Mouse (Mus musculus): ENCODE data around the gene Clec16a.
A peak's percentile ranks its signal among the peaks of the same experiment; 100 is the strongest.

Gene Clec16a

DNA sequence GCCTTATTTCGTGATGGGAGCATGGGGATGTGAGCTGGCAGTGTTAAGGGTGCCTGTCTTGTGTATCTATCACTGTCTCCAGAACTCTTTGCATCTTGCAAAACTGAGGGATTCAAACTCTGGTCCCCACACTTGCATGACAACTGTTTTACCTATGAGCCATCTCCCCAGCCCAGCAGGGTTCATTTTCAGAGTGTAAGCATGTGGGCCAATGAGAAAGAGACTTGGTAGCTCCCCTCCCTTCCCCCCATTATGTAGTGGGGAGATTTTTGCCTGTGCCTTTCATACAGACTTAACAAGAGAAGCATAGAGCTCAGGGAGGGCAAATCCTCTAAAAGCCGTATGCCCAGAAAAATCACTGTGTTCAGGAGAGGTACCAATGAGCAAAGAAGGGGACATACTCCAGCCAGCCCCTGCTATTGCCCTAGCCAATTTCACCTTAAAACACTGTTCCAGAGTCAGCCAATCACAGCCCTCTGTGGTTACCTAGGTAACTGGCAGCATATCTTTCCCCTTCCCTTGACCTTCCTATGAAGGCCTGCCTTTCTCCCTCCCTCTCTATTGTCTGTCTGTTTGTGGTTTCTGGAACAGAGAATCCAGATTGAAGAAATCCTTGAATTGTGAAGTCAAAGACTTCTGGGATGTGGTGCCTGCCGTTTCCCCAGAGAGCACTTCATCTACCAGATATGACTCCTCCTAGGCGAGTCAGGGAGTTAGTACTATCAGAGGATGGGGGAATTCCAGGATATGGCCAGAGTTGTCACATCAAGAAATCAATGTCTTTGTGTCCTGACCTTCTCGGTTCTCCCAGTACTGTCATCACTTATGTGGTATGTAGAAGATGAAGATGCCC lies 55.0 kb downstream of the Clec16a start:
- DNase-seq = no peak

DNA sequence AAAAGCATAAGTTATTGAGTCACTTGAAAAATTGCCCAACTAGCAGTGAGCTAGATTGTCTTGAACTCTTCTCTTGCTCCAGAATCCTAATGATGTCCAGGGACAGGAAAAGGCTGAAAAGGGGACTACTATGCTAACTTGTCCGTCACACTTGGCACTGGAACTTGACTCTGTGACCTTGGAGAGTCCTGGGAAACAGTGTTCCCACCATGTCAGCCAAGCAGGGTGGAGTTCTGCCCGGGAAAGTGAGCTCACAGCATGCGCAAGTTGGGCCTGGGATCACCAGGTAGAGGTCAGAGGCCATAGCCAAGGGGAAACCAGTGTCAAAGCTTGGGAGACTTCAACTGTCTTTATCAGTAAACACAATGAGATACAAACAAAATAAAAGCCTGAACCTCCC lies 62.7 kb downstream of the Clec16a start:
- DNase-seq = no peak

DNA sequence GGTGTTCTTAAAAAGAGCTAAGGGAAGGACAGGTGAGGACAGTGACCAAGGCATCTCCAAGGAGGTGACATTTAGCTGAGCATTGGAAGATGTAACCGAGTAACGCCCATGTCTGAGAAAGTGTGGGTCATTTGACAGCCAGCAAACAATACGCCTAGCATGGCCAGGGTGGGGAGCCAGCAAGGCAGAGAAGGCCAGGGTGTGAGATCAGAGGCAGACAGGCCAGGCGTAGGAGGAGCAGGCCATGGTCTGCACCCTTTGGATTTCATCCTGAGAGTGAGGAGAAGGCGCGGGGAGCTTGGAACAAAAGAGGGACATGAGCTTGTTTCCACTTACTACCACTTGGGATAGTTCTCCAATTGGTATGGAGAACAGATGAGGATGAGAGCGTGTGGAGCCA lies 64.8 kb downstream of the Clec16a start:
- no peak for DNase-seq

DNA sequence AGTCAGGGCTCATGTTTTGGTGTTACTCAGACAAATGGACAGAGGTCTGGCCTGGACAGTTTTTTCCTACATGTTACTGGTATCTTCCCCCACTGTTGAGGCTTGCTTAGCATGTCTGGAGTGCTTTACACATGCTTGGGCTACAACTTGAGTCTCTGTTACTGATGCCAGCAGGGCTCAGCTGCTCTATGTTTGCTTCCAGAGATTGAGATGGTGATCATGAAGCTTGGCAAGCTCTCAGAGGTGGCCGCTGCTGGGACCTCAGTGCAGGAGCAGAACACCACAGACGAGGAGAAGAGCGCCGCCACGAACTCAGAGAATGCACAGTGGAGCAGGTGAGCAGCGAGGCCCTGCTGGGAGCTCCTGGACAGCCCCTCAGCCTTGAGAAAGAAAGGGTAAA lies 65.7 kb downstream of the Clec16a start:
- DNase-seq = no peak

DNA sequence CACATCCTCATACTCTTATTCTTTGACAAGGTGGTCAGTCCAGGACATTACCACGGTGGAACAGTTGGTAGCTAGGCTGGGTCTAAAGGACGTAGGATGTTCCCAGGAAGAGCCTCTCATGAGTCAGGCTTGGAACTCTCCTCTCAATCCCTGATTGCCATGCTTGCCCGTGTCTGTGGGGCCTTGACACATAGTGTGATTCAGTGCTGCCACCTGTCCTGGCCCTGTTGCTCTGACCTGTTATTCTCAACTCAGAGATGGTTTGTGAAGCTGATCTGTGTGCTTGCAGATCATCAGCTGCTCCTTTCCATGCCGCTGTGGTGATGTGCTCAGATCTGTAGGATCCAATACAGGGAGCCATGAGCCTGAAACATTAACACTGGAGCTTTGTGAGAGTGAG lies 66.2 kb downstream of the Clec16a start:
- no peak for DNase-seq

DNA sequence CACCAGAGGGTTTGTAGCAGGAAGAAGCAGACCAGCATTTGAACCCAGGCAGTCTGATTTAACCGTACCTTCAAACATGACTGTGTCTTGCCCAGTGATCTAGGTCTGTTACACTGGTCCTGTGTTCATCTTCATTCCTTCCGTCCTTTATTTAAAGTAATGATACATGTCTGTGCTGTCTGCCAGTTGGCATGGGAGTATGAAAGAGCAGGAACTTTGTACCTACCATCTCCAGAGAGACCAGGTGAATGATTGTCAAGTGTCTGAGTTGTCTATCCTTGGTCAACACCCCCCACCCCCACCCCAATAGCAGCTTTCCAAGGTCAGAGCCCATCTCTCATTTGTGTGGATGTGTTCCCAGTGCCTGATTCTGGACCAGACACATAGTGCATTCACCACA lies 68.9 kb downstream of the Clec16a start:
- no peak for DNase-seq

DNA sequence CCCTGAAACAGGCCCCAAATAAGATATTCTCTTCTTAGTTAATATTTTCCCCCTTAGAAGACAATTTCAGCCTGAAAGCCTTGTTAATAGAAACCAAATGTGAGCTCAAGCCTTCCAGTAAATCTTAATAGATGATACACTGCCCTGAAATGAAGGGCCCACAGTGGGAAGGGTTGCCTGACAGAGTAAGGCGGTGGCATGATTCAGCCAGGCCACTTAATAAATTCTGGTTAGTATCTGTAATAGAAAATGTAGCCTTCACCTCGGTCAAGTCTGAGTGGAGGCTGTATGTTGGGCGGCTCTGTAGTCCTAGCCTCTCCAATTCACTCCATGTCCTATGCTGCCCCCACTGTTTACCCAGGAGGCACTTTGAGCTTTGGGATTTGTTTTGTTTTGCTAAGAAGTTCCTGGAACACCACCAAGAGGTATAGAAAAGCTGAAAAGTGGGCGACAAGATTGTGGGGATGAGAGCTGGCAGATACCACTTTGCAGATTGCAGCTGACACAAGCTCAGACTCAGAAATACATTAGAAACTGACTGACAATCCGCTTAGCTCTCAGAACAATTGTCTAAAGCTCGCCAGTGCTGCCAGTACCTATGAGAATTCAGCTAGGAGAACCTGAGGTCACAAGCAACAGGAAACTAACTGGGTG lies 75.9 kb downstream of the Clec16a start:
- DNase-seq = no peak

DNA sequence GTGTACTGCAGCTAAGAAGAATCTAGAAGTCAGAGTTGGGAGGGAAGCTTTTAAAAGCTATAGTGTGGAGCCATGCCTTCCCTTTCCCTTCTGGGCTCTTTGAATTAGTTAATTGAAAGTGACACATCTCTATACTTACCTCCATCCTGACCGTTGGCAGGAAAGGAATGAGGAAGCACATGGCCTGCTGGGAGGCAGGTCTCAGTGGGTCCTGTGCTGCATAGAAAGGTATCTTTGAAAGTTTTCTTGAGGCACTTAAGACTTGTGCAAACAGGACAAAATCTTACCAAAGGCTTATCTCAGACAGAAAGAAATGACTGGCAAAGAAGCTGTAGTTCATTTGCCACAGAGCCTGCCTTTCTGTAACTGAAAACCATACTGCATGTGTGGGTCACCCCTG lies 76.6 kb downstream of the Clec16a start:
- DNase-seq = no peak

DNA sequence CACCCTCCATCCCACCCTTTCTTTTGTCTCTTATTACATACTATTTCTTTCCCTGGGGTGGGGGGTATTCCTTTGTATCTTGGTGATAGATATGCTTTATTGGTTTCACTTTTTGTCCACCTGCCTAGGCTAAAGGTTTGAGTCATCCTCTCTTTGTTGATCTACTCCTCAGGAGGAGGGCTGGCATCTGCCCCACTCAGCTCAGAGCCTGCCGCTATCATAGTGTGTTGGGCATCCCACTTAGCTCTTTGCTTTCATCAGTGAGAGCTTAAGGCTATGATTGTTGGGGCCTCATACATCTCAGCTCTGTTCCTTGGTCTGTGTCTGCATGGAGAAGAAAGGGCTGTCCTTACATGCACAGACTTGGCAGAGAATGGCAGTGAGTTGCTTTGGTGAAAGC lies 81.0 kb downstream of the Clec16a start:
- DNase-seq = no peak

DNA sequence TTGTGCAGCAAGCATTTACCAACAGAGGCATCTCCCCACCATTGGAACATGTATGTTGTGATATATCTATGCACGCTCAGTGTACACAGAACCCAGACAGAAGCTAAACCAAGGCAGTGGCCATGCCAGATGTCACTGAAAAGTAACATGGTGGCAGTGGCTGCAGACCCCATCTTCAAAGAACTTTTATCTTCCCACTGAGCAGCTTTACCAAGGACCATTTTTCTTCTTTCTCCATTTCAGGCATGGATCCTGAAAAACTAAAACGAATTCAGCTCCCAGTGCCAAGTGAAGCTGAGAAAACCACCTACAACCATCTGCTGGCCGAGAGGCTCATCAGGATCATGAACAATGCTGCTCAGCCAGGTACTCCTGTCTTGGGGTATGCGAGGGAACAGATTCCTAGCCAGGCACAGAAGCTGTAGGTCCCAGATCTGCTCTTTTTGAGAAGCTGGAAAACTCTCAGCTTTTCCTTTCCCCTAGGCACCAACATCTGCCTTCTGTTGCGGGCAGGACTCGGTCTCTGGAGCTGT lies 82.1 kb downstream of the Clec16a start:
- no peak for DNase-seq

DNA sequence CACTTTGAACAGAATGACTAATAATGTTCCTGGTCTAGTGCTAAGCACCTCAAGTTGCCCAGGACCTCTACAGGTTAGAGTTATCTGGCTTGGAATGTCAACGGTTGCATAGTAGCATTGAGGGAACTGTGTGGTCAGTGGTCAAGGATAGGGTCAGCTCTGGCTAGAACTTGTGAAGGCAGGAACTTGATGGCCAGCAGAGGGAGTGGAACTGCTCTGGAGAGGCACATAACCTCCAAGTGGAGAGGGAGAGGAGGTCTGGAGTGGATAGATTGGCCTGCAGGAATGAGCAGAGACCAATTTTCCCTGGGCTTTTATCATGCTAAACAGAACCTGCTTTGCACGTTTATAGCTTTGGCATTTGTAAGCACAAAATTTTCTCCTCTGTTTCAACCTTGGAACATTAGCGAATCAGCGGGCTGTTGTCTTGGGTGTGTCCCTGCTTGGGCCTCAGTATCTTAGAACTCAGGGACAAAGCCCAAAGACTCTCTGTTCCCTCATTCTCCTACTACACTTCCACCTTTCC lies 83.0 kb downstream of the Clec16a start:
- no peak for DNase-seq

DNA sequence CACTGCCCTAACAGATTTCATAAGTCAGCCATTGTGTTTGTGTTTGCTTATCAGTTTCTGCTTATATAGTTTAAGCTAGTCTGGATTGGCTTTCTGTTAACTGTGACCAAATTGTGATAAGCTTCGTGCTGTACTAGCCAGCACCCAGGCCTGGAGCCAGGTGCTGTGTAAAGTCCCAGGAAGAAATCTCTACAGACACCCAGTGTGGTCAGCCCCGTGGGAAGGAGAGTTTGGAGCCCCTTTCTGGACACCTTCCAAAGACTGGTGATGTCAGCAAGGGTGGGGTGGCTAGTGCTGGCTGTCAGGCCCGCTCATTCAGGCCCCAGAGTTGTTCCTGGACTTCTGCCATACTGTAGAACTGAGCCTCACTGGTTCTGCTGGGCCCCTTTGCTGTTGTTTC lies 83.8 kb downstream of the Clec16a start:
- no peak for DNase-seq

DNA sequence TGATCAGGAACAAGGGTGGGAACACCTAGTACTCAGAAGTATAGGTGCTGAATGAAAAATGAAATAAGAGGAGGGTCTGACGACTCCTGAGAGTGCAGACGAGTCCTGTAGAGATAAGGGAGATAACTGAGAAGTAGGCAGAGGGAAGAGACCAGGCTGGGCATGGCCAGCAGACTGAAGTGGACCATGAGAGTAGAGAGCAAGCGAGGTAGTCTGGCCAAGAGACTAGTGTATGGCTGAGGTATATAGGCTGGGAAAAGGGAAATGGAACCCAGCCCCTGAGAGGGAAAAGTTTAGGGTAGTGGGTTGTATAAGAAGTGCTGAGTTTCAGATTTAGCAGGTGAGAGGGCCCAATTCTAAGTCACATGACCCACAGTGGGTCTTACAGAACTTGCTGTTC lies 84.2 kb downstream of the Clec16a start:
- DNase-seq = no peak

DNA sequence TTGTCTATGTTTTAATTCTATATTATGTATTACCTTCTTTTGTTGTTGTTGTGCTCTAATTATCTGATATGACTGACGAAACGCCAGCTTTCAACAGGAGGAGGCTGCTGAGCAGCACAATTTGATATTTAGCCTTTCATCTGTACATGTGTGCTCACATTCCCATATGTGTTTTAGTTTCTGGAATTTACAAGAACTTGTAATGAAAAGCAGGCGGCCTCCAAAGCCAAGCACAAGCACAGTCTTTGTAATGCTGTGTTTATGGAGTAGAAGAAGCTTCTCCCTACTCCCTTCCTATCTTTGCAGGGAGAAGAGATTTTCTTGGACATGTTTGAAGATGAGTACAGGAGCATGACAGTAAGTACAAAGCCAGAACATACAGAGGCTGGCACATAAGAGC lies 89.8 kb downstream of the Clec16a start:
- no peak for DNase-seq

DNA sequence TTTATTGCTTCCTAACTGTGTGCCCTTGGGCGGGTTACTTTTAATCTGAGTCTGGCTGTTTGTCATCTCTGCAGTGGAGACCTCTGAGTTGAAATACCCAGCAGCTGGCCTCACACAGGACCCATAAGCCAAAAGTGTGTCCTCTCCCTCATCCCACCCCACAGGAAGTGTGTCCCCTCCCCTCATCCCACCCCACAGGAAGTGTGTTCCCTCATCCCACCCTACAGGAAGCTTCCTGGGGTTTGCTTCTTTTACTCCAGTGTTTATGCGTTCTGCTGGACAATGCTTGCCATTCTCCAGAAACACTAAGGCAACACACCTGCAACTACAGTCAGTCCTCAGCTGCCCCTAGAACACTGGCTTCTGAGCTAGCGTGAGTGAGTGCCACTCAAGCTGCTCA lies 92.8 kb downstream of the Clec16a start:
- no peak for DNase-seq

DNA sequence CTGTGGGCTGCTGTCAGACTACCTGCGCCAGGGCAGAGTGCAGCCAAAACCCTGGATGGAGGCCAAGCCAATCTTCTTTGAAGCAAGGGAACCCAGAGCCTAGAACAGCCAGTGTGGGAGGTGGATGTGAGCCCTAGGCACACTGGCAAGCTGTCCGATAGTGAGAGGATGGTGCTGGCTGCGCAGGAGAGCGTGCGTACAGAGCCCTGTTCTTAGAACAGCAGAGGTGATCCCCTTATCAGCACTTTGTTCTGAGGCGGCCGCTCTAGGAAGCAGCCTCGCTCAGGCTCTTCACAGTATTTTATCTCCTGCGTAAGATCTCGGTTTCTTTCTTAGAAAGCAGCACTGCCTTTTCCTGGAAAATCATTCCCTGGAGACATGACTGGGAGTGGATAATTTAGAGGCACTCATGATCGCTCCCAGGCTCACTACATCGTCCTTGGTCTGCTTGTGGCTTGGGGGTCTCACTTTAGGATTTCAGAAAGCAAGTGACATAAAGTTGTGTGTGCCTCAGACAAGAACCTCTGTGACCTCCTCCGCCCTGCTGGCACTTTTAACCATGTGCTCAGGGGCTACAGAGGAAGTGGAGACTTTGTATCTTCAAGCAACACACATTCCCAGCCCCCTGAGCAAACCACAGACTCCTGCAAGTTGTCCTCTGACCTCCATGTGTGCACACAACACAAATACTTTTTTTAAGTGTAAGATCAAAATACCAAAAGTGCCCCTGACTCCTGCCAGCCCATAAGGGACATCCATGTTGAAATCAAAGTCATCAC lies 94.2 kb downstream of the Clec16a start:
- peak; percentile 43 for DNase-seq

DNA sequence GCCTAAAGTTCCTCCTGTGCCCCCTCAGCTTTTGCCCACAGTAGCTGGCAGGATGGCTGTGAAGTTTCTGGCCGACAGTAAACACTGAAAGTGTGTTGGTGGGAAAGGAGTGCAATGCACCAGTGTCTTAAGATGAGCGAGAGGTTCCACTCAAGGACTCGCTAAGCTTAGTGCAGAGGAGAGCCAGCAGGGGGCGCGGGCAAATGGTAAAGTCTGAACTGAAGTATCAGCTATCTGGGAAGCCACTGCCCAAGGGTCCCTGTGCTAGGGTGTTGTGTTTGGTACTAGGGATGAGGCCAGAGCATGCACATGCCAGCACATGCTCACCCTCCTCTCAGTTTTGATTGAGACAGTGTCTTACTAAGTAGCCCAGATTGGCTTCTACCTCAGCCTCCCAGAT lies 94.9 kb downstream of the Clec16a start:
- peak; percentile 94 for DNase-seq

DNA sequence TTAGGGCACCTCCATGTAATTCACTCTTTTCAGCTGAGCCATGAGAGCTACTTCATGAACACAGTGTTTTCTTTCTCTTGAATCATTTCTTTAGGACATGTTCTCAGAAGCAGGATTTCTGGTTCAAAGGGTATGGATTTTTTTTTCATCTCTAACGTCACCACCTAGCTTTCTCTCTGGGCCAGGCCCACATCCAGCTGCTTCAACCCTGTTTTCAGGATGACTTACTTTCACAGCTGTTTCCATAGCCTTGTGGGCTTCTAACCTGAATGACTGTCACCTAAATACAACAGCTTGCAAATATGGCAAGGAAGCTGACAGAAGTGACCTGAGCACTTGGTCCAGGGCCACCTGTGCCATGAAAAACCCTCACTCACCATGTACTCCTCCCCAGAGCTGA lies 96.0 kb downstream of the Clec16a start:
- no peak for DNase-seq

DNA sequence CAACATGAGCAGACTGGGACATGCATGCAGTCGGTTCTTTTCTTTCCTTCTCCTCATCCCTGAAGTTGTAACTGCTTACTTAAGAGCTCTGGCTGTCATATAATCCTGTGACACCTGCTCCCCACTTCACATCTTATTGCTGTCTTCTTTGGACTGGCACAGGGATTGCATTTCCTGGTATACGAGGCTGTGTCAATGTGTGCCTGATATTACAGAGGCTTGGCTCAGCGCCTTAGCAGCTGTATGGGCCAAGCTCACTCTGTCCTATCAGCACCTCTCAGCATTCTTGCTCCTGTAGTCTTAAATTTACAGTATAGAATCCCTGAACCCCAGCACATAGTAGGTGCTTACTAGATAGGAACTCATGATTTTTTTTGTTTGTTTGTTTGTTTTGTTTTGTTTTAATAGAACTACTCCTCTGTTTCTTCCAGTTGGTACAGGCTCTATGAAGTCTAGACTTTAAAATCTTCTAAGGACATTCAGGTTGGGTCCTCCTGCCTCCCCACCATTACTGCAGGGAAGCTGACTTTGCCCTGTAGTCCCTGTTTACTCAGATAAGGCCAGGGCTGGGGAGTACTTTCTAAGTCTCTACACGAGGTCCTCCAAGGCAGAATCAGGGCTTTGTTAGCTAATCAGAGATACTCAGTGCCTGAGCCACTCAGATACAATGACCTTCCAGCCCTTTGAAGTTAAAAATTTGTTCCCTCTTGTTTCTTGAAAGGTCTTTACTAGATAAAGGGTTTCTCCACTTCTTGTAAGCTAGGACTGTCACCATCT lies 97.9 kb downstream of the Clec16a start:
- no peak for DNase-seq

DNA sequence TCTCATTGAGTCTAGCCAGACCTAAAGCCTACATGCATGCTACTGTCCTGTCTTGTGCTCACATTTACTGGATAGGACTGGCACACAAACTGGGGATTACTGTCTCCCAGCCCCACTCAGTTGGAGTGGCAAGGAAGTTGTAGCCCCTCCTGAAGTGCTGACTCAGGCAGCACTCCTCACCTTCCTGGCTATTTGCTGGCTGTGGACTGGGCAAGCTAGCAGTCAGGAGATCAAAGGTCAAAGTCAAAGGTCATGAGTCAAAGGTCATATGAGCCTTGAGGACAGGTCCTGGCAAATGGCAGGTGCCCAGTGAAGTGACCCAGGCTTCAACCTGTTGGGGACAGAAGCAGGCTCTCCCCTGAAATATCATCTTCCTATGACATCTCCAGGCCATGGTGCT lies 99.1 kb downstream of the Clec16a start:
- no peak for DNase-seq

DNA sequence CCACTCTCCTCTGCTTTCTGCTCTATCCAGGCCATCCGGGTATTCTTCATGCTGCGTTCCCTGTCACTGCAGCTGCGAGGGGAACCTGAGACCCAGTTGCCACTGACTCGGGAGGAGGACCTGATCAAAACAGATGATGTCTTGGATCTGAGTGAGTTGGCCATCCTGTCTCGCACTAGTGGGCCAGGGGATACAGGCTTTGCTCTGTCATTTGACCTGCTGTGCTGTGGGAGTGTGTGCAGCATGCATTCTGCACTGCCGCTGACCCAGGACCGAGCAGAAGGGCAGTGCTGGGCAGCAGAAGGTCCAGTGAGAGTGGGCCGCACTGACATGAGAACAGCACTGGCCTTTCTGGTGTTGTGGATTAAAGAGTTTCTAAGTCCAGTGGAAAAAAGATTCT lies 99.6 kb downstream of the Clec16a start:
- DNase-seq = no peak

DNA sequence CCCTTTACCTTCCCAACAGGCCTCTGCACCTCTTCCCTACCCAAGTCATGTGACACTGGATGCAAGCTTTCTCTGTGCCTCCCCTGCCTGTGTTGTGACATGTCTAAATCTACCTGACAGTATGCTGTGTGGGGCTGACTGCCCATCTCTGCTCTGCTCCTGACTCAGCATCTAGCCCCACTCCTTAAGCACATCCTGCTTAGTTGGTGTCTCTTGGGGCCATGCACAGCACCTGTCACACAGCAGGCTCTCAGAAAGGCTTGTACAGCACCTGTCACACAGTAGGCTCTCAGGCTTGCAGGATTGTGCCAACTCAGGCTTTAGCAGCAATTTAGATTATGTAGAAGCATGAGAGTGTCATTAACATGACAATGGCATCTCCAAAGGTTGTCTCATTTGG lies 106.7 kb downstream of the Clec16a start:
- DNase-seq = no peak

DNA sequence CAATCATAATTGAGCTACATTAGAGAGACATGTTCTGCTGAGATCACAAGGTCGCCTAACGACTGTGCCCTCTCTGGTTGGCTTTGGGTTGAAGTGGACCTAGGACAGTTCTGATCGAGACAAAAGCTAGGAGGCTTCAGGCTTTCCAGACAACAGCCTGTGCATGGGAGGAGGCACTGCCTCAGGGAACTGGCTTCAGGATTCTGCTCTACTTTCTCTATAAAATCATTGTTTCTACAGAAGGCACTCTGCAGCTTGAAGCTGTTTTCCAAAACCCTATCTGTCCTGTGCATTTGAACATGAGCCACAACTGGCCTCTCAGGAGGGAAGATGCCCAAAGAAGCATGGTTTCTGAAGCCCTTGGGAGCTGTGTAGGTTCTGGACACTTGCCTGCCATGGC lies 107.8 kb downstream of the Clec16a start:
- DNase-seq = no peak
